Mouse (Mus musculus) midbrain, embryonic 15.5 days (tissue): ENCODE measurements at regions not wholly inside any gene's neighbourhood (a gene's known extent, or its start where the extent isn't known, plus 50 kb on each side); places are given as distances from the start of the nearest gene placed in this dataset.

Experiments used
- ATAC-seq: fragments of 200-750 bp; cut with Nextera tagmentation; replicated peaks from 2 replicates; pipeline ENCODE4 v1.8.0; 2017; ENCODE audit warnings: moderate TSS enrichment
- H3K27ac ChIP-seq: fragments of 300-500 bp; sonication (generic); 2 replicates; pipeline ENCODE4 v1.5.1; 2015; ENCODE audit warnings: mild to moderate bottlenecking, inconsistent platforms
- H3K27me3 ChIP-seq: fragments of 300-500 bp; sonication (generic); replicated peaks from 2 replicates; pipeline ENCODE4 v1.6.1; 2015; ENCODE audit warnings: inconsistent platforms
- H3K36me3 ChIP-seq: fragments of 300-500 bp; sonication (generic); replicated peaks from 2 replicates; pipeline ENCODE4 v1.6.1; 2015; ENCODE audit warnings: inconsistent platforms
- H3K4me1 ChIP-seq: fragments of 300-500 bp; sonication (generic); 2 replicates; pipeline ENCODE4 v1.6.1; 2015; ENCODE audit warnings: inconsistent platforms
- H3K4me2 ChIP-seq: fragments of 300-500 bp; sonication (generic); 2 replicates; pipeline ENCODE4 v1.6.1; 2015; ENCODE audit warnings: inconsistent platforms, mild to moderate bottlenecking, moderate library complexity
- H3K4me3 ChIP-seq: fragments of 300-500 bp; sonication (generic); 2 replicates; pipeline ENCODE4 v1.5.1; 2015; ENCODE audit warnings: mild to moderate bottlenecking, inconsistent platforms
- H3K9ac ChIP-seq: fragments of 300-500 bp; sonication (generic); 2 replicates; pipeline ENCODE4 v1.6.1; 2015; ENCODE audit warnings: mild to moderate bottlenecking, inconsistent platforms
- H3K9me3 ChIP-seq: fragments of 300-500 bp; sonication (generic); 2 replicates; pipeline ENCODE4 v1.6.1; 2016; ENCODE audit warnings: inconsistent platforms
- WGBS: fragments of 180-500 bp; shearing (Covaris S2); methylation state at CpG from one replicate; pipeline ENCODE4 v1.1.7; 2015; ENCODE audit warnings: mixed read lengths; 5-methylcytosine and 5-hydroxymethylcytosine counted together

DNA sequence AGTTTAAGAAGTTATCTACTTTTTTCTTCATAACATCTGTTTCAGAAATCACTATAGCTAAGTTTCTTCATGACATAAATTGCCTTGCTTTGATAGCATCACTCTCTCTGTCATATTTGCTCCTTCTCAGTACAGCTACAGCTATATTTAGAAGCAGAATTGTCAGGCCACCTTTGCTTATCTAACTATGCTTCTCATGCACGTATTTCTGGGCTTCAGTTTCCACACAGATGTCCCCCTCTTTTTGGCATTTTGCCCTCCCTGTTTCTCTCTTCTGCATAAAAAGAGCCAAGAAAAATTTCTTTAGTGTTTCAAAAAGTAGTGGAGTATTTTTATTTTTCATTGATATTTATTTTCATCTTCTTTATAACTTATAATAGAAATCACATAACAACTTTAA lies 560.9 kb upstream of the Sema6d start:
- Histone ChIP-seq H3K27me3 (no peaks in the 10 kb centered on the region), H3K9ac (no peak overlapping the region), H3K4me3 (no peak overlapping the region), H3K36me3 (no peaks in the 10 kb centered on the region), H3K4me2 (no peak overlapping the region), H3K4me1 (peaks cover 4% of the 10 kb centered on the region; the same call in 1 of the 2 replicates), H3K9me3 (no peaks in the 10 kb centered on the region), H3K27ac (no peak overlapping the region)
- WGBS = 64% methylated on average over 1 of the region's 1 CpGs
- ATAC-seq = no peak

DNA sequence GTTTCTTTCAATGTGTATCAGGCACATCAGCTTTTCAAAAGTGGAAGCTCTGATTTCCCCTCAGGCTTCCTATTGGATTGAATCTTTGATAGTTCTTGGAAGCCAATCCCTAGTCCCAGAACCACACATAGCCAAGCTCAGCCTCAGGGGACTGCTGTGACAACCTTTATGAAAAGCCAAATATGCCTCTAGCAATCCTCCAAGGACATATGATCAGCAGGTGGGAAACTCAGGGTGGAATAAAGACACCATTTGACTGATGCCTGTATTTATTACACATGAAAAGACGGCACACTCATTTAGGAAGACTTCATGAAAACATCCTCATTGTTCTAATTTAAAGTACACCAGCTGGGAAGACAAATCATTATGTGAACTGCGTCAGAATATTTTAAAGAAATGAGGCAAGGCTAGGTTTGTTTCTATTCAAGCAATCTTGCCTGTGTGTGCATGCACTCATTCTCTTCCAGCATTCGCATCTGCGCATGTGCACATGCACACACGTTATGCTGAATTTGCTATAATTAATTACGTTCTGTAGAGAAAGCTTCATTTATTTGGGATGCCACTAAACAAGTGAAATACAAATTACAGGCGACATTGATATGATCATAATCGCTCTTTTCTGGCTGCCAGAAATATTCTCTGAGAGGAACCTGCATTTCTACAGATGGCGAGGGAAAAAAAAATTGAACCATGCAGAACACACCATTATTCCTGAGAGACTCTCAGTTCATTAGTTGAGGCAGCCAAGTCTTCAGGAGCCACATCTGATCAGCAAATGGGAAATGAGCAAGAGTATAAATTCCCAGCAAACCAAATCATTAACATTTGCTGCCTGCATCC lies 556.6 kb upstream of the Sema6d start:
- Histone ChIP-seq H3K4me3 (peak overlapping the region; percentile 12; the same call in 1 of the 2 replicates), H3K4me2 (peak overlapping the region; percentile 28), H3K9me3 (no peaks in the 10 kb centered on the region), H3K36me3 (no peaks in the 10 kb centered on the region), H3K9ac (no peak overlapping the region), H3K27ac (peak overlapping the region; percentile 61), H3K27me3 (no peaks in the 10 kb centered on the region), H3K4me1 (peaks cover 4% of the 10 kb centered on the region; the same call in 1 of the 2 replicates)
- 46% methylated on average over 9 of the region's 9 CpGs for WGBS
- ATAC-seq = peak; percentile 82

DNA sequence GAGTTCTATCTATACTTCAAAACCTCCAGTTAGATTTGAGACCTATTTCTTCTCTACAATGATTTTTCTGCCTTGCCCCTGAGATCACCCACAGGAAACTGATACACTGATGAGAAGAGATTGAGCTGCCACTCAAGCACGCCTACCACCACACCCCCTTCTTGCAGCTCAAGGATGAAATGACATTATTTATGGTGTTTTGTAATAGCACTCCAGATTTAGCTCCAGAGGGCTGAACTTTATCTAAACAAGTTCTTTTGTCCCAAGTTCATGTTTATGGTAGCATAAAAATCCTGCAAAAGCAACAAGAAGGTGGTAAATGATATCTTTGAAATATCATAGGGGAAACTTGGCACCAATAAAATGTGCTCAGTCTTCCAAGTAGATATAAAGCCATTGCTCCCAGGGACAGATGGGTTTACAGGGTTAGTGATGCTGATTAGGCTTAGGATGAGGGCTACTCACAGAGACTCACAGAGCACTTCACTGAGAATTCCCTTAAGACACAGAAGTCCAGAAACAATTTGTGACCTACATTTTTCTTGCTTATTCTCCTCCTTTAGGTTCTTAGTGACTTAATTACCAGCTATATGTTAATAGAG lies 538.4 kb upstream of the Sema6d start:
- no peaks in the 10 kb centered on the region for H3K36me3 ChIP-seq
- H3K27ac ChIP-seq = no peak overlapping the region
- no peak overlapping the region for H3K9ac ChIP-seq
- no peak for ATAC-seq
- no peaks in the 10 kb centered on the region for H3K27me3 ChIP-seq
- no peak overlapping the region for H3K4me3 ChIP-seq
- WGBS = 88% methylated on average over 1 of the region's 1 CpGs
- no peak overlapping the region for H3K4me2 ChIP-seq
- no peaks in the 10 kb centered on the region for H3K4me1 ChIP-seq
- H3K9me3 ChIP-seq = no peaks in the 10 kb centered on the region

- H3K4me3 ChIP-seq = no peak overlapping the region
- no peaks in the 10 kb centered on the region for H3K36me3 ChIP-seq
- H3K4me2 ChIP-seq = no peak overlapping the region
- no peak overlapping the region for H3K27ac ChIP-seq
- H3K9ac ChIP-seq = no peak overlapping the region
- no peaks in the 10 kb centered on the region for H3K27me3 ChIP-seq
- no peaks in the 10 kb centered on the region for H3K9me3 ChIP-seq
- ATAC-seq = no peak
- H3K4me1 ChIP-seq = no peaks in the 10 kb centered on the region
Measured at GRCm38 (mm10) chr2:123558123-123558650, 531.6 kb upstream of the Sema6d start.
